Mouse (Mus musculus) gonadal fat pad, adult 2 months (tissue): ENCODE measurements around the gene Gm8773. TPM values are rescaled to one million over a fixed set of nuclear protein-coding genes. Genes with fewer than 3 reads are reported as not detected.

Experiments used
- DNase-seq: peaks from one replicate; pipeline ENCODE4 v3.0.0-alpha.2; 2012; ENCODE audit warnings: low read depth
- polyA plus RNA-seq: library from polyadenylated mRNA; depleted of rRNA; stranded (reverse); fragments of >200 nt; gene quantifications from 2 replicates; pipeline ENCODE4 v1.2.3, GENCODE M21; 2012; rRNA removed

Gm8773 gene
- 0.15 and 0.19 TPM in 2 replicates for polyA plus RNA-seq

DNA sequence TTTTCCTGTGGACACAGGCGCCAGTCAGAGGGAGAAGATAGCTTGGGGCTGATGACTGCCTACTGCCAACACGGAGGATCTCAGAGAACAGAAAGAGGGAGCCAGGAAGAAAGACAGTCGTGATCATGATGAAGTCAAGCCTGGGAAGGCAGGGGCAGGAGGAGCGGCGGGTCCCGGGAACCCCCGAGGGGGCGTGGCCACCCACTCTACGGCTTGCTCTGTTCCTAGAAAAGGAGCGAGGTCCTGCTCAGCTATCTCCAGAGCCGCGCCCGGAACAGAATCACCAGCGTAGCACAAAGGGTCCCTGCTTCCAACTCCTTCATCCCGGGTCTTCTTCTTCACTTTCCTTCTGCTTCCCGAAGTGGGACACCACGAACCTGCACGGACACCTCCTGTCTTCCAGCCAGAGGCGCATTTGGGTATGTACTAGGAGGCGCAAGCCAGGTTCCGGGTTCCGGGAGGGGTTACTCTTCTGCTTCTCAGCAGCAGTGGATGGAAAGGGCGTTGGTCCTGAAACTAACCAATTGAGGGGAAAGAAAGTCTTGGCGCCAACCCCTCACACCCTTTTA lies at the start of gene Gm8773:
Gm8773 (plus strand) TSS at position 51 of the 569 bp plus-strand sequence.
- no peak for DNase-seq

DNA sequence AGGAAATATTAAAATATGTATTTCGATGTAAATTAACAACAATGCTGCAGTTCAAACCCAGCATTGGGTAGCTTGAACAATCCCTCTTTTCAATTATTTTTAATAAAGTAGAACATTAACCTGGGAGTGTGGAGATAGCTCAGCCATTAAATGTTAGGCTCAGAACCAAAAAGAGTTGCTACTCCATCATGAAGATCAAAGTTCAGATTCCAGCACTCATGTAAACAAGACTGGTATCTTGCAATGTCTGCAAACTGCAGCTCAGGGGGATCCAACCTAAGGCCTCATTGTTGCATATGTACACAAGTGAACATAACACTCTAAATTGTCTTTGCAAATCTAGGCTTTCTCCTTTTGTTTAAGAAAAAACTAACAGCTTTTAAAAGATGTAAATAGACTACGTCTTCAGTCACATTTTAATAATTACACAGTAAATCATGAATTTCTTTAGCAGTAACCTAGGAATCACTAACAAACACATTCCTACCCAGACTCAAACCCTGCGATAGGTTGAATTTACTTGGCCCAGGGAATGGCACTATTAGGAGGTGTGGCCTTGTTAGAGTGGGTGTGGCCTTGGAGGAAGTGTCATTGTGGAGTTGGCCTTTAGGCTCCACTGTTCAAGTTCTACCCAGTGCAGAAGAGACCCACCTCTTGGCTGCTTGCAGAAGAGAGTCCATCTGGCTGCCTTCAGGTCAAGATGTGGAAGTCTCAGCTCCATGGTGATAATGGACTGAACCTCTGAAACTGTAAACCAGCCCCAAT lies 39.8 kb upstream of the Gm8773 start:
- DNase-seq, result no peak

DNA sequence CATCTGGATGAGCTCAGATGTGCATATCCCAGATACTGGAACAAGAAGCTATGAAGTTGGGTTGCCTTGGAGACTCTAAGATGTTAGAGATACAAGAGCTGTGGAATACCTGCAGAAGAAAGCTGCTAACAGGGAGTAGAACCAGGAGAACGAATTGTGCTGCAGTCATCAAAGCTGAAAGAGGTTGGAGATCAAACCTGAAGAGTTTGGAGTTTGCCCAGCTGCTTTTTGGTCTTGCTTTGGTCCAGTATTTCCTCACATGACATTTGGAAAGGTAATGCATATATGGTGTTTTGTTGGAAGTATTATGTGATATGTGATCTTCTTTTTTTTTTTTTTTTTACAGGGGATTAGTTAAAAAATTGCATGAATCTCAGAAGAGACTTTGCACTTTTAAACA lies 37.5 kb upstream of the Gm8773 start:
- no peak for DNase-seq

DNA sequence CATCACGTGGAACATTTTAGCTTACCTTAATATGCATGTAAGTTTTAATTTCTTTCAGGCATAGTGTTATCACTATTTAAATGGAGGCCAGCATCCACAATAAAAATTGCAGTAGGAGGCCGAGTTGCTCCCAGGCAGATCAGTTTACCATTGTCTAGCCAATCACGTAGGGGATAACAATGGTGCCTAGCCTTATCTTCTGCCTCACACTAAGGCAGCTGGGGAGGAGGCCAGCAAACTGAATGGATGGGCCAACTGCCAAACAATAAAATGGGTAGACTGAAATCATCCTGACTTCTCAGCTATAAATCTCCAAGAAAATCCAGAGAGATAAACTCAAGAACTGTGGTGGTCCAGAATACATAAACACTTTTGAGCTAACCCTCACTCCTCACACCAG lies 33.8 kb upstream of the Gm8773 start:
- DNase-seq, result no peak

DNA sequence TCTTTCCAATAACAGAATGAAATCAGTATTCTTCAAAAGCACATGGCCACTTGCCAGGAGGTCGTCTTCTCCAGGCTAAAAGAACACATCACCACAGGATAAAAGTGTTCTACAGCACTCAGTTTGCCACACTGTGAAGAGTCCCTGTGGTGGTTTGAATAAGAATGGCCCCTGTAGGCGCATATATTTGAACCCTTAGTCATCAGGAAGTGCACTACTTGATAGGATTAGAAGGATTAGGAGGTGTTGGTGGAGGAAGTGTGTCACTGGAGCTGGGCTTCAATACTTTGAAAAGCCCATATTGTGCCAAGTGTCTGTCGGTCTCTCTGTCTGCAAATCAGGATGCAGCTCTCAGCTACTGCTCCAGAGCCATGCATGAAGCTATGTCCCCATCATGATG lies 33.2 kb upstream of the Gm8773 start:
- DNase-seq, result no peak

DNA sequence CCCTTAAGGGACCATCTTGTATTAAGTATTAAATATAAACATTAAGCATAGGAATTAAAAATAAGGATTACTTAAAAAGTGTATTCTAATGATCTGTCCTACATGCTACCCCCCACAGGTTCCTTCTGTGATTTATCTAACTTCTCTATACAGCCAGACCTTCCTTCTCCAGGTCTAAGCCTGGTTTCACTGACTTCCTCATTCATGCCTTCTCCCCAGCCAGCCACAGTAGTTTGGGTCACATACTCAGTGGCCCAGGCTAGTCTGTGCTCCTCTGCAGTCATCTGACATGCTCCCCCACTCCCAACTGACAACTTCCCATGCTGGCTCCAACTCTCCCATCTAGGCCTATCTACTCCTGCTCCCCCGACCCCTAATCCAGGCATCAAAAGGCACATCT lies 22.5 kb upstream of the Gm8773 start:
- DNase-seq, result no peak

DNA sequence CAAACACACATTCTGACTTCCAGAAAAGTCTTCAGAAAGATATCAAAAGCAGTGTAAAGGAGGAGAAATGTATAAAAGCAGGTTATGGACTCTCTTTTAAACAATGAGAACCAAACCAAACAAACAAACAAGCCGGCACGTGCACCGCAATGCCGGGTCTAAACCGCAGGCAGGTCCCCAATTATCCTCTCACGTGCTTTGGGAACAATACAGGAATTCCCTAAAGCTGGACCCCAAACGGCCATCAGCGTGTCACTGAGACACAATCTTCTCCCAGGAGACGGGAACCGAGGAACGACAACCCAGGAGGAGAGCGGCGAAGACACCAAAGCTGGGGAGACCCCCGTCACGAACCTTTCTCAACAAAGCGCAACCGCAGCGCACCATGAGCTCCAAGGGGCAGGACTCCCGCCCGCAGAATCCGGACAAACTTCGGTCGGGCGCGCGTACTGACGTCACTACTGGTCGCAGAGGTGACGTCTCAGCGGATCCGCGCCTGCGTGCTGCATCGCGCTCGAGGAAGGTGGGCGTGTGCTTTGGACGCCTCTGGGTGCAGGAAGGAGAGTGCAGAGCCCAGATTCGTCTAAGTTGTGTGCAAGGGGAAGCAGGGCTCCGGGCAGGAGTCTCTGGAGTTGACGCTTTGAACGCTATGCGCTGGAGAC lies 14.4 kb upstream of the Gm8773 start, which contains the start of gene Gtpbp10:
Gtpbp10 (minus strand) TSS at position 460 of the 662 bp plus-strand sequence.
- DNase-seq, result peak; percentile 31

DNA sequence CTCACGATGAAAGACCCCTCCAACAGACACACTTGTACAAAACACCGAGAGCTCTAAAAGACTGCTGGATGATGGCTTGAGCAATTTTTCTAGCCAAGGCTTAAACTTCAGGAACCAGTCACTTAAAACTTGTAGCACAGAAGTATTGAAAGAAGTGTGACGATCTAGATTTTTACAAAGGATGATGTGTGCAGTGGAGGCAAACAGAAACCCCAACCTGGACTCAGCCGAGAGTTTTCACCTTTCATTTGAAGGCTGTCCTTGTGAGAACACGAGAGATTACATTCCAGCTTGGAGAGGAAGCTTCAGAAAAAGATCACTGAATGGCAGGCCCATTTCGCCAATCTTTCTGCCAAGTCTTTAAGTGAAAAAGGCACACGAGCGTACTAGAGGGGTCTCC lies 13.8 kb upstream of the Gm8773 start:
- no peak for DNase-seq

DNA sequence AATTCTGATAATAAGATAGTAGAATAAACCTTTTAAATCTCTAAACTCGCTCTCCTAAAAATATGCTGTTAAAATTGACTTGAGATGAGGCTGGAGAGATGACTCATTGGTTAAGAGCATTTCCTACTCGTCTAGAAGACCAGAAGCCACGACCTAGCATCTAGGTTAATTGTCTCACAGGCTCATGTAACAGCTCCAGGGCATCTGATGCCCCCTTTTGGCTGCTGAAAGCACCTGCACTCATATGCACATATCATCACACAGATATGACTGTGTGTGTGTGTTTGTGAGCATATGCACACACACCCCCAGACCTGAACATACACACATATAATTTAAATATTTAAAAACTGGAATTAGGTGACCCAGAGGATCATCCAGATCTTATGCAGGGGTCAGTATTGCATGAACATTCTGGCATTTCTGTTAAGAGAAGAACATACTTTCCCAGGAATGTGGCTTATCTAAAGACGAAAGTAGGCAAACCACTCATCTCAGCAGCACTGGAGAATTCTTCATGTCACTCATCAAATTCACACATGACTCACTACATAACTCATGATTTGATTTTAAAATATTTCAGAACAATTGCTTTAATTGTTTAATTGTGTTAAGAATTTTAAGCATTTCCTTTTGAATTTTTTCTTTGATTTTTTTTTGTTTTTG lies 12.4 kb upstream of the Gm8773 start:
- no peak for DNase-seq

DNA sequence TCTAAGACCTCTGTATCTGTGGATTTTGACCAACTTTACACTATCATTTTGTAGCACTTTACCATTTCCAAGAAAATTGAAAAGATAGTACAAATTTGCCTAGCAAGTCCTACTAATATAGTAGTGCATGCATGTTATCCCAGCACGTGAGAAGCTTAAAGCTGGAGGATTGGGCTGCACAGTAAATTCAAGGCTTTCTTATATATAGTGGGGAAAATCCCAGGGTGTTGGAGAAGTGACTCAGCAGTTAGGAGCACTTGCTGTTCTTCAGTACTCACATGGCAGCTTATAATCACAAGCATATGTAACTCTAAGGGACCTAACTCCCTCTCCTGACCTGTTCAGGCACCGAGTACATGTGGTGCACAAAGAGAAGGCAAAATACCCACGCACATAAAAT lies 11.2 kb upstream of the Gm8773 start:
- DNase-seq, result no peak

DNA sequence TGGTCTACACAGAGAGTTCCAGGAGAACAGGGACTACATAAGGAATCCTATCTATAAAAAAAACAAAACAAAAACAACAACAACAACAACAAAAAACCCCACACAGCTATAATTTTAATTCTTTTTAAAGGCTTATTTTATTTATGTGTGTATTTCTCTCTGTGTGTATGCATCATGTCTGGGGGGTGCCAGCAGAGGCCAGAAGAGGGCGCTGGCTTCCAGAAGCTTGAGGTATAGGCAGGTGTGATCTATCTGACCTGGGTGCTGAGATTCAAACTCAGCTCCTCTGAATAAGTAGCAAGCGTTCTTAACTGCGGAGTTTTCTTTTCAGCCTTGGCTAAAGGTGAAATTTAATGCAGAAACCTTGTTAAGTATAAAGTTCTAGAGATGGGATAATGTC lies 14.1 kb downstream of the Gm8773 start:
- DNase-seq, result no peak

DNA sequence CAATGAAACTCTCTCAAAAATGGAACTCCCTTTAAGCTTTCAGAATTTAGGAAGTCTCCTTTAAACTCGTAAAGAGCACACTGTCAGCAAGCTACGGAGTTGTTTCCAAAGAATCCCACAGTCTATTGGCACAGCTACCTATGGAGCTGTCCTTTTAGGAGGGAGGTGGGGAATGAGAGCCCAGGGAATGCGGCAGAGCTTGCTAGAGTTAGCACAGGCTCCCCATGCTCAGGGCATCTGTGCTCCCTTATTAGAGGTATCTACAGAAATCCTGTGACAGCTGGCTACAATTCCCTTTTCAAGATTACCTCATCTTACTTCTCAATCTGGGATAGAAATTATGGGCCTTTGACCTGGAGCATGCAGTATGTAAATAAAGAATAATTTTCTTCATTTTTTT lies 36.9 kb downstream of the Gm8773 start:
- no peak for DNase-seq

DNA sequence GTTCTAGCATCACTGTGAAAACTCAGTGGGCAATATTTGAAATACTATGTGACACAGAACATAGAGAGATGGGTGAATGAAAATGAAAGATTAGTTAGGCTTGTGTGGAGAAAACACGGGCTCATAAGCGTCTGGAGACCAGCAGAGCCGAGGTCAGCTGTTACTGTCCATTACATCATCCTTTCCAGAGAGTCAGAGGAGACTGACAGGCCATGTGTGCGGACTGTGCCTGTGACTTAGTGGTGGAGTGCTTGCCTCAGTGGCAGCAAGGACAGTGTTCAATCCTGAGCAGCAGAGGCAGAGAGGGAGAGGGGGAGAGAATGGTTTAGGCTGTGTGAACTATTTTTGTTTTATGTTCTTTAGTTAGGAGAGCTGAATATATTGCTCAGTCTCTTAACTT lies 44.7 kb downstream of the Gm8773 start:
- no peak for DNase-seq

DNA sequence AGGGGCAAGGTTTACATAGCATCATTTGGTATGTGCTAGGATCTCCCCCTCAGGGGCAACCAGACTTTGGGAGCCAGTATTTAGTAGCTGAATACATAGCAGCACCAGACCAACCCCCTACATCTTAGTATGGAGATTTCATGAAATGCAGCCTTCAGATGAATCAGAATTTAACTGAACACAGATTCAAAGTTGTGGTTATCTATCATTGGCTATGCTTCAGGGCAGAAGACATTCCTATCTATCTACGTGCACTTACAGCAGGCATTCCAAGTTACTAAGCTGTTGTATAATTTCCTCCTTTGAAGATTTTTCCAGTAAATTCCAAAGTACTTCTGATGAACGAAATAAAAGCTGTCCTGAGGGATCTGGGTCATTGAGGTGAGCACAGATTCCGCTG lies 51.9 kb downstream of the Gm8773 start:
- DNase-seq, result no peak

Other genes starting within 250 kb of the Gm8773 start
- 8.9 and 10.6 TPM in 2 replicates for gene Cdk14, start 153.5 kb upstream of the Gm8773 start, polyA plus RNA-seq
- 0.41 and 0.80 TPM in 2 replicates for gene 1700015F17Rik, start 94.7 kb upstream of the Gm8773 start, polyA plus RNA-seq
- 21.3 and 25.9 TPM in 2 replicates for gene Cldn12, start 58.8 kb upstream of the Gm8773 start, polyA plus RNA-seq
- 4.1 TPM in 2 replicates for gene Gtpbp10, start 14.3 kb upstream of the Gm8773 start, polyA plus RNA-seq
- 1.7 and 2.0 TPM in 2 replicates for gene Cfap69, start 90.4 kb downstream of the Gm8773 start, polyA plus RNA-seq
- gene Steap2, start 120.8 kb downstream of the Gm8773 start, polyA plus RNA-seq, result 4.0 and 4.9 TPM in 2 replicates
- 0.61 and 1.2 TPM in 2 replicates for gene Steap1, start 175.5 kb downstream of the Gm8773 start, polyA plus RNA-seq